Mouse (Mus musculus) kidney, postnatal 25 days (tissue): Measurements from ENCODE around the gene Fbxo39.
A peak's percentile ranks its signal among the peaks of the same experiment; 100 is the strongest.

Experiments
- DNase-seq, 2 experiments: peaks; one replicate each; pipeline ENCODE4 v3.0.0; 2021; ENCODE audit warnings: mixed read lengths in 2 of 2

The Fbxo39 gene

DNA sequence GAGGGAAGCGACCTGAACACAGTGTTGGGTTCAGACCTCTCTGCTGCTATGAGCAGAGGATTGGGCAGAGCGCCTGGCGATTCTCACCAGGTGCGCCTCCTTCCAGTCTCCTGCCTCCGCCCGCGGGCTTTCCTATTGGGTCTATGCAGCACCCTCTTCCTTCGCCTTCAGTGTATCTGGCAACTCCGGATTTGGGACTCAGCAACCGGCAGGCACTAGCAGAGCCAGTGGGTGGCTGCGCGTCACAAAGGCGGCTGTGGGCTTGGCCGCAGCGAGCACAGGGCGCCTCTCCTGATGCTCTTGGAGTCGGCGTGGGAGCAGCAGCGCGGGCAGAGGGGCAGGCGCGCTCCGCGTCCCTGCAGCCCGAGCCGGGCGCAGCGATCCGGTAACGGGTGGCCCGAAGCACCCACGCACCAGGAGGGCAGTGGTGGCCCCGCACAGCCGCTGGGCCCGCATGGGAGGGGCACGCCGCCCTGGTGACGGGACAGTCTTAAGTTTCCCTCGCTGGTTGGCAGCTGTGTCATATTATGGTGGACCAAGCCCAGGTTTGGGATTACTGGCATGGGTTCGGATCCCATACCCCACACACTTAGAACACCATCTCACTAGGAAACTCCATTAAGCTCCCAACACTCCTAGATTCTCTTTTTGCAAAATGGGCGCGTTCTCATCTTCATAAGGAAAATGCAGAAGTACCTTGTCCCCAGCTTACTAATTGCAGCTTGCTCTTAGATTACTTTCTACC is at the start of gene Fbxo39:
Gene Fbxo39, plus strand, starts transcription at position 294 of the 745 bp plus-strand sequence.
- DNase-seq, result no peak

DNA sequence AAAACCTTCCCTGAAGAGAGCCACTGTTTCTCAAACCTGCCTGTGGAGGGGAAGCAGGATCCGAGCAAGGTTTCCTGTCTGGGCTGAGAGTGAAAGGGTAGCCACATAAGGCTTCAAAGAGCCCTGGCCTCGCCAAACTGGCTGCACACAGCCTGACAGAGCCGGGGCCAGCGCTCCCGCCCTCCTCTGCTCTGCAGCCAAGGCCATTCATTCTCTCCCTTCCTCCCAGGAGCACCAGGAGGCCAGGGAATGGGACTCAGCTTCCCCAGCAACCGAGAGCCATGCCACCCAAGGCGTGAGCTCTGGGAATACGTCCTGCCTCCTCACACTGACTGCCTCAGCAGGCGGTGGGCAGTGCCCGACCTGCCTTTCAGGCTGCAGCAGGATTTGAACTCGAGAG is 48.8 kb upstream of the Fbxo39 start:
- DNase-seq, result no peak

DNA sequence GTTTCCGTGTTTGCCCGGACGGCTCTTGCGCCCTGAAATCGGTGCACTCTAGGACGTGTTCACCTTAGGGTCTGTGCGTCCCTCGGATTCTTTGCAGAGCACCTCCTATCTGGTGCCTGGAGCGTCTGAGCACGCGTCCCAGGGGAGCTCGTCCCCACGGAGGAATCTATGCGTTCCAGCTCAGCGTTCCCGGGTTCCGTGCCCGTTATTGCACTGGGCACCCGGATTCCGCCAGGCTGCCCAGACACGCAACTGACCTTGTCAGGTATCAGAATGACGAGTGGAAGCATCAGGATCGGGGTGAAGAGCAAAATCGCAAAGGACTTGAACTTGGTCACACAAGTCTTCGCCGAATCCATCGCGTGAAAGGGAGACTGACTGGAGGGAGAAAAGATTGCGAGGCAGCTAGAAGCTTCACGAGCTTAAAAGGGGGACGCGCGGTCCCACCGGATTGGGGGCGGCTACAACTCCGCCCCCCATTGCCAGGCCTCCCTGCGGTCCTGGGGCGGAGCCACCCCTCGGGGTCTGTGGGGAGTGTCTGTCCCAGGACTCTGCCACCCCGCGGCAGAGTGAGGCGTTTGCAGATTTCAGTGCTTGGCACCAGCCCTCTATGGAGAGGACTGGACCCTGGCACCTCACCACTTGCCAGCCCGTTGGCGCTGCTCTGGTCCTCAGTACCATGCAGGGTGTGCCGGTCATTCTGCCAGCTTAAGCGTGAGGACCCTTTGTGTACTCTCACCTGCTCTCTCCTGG is 47.9 kb upstream of the Fbxo39 start:
- DNase-seq, result peak; percentile 60 to 80

DNA sequence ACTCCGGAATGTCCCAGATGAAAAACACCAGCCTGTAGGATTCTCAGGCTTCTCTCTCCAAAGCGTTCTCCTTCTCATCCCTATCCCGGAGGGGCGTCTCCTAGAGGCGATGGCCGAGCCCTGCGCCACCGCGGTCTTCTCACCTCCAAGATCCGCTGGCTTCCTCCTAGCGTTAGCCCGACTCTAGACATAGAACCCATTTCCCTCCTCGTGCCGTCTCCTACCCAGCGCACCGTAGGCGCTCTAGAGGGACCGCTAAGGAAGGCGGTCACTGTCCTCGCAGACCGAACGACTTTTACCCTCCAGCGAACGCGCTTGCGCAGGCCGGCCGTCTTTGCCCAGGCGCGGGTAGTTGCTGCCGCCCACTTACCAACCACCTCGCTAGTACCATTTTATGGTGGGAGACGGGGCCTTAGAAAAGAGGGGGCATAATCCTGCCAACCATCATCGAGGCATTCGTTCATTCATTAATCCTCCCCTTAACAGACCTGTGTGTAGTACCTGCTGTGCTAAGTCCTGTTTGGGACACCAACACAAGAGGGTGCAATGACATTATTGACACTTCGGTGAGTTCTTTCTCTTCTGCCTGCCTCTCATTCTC is 47.2 kb upstream of the Fbxo39 start, which contains the start of gene Slc13a5:
Gene Slc13a5, minus strand, starts transcription at position 263 of the 601 bp plus-strand sequence.
- DNase-seq, result peak in 1 of 2 experiments; percentile 13

DNA sequence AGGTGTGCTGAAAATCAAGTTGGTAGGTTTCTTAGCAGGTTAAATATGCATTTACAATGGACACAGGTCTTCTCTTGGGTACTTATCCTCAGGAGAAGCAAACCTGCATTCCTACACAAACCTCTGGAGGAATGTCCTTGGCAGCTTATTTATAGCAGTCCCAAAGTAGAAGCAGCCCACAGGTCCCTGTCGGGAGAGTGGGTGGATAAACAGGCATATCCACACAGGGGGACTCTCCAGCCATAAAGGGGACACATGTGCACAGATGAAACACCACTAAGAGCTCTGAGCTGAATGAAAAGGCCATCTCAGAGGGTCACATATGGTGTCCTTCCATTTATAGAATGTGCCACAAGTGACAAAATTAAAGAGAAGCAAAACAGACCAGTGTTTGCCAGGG is 42.5 kb upstream of the Fbxo39 start:
- DNase-seq, result no peak

DNA sequence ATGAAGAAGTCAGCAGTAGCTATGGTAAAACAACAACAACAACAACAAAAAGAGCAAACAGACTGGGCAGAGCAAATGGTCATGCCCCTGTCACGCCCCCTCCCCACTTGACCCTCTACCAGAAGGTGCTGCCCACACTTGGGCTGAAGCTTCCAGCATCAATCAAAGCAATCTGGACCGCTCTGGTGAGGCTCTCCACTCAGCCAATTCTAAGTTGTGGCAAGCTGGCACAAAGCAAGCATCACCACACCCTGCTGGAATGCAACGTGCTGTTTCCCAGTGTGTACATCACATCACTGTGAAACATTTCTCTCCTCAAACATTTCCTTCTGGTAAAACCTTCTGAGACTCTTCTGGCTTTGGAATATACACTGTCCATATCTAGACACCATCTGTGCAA is 40.9 kb upstream of the Fbxo39 start:
- no peak for DNase-seq

DNA sequence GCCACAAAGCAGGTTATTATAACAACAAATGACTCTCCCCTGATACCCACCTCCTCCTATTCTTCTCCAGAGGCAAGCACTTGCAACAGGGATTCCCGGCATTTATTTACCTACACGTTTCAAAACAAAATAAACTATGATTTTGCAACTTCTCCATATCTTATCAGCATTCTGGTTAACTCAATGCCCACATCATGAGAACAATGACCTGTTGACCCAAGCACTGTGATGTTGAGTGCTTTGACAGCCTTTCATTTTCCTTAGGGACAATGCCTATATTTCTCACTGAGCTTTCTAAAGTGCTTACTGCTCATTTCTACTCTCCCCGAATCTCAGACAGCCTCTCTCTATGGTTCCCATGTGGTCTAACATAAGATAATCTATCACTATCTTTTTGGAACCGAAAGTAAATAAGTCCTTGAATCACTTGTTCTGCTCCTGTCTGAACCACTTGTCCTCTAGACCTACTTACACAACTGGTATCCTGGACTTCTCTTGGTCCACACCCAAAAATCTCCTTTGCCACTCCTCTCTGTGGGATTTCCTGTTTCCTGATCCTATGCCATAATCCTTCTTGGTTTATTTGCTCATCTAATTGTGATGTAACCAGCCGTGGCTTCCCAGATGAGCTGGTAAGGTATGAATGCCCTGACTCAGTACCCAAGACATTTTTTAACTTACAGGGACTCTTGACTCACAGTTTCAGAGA is 32.9 kb upstream of the Fbxo39 start:
- DNase-seq, result no peak

DNA sequence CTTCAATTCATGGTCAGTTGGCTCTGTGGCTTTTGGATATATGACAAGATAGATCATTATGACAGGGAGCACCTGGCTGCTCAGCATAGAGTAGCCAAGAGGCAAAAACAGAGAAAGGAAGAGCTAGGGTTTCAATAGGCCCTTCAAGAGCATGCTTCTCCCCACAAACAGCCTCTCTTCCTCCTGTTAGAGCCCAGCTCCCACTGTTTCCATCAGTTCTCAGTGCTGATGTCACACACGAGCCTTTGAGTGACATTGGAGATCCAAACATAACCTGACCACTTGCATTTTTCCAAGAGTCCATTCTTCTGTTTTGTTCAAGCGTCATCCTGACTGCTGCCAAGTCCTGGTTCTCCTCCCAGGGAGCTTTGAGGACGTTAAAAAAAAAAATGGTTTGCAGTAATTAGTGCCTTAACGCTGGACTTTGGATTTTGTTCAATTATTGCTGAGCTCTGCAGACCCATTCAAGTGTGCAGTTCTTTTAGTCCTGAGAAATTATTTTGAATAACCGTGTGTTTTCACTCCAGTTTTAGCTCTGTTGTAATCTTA is 32.3 kb upstream of the Fbxo39 start:
- peak in 1 of 2 experiments; percentile 14 for DNase-seq

DNA sequence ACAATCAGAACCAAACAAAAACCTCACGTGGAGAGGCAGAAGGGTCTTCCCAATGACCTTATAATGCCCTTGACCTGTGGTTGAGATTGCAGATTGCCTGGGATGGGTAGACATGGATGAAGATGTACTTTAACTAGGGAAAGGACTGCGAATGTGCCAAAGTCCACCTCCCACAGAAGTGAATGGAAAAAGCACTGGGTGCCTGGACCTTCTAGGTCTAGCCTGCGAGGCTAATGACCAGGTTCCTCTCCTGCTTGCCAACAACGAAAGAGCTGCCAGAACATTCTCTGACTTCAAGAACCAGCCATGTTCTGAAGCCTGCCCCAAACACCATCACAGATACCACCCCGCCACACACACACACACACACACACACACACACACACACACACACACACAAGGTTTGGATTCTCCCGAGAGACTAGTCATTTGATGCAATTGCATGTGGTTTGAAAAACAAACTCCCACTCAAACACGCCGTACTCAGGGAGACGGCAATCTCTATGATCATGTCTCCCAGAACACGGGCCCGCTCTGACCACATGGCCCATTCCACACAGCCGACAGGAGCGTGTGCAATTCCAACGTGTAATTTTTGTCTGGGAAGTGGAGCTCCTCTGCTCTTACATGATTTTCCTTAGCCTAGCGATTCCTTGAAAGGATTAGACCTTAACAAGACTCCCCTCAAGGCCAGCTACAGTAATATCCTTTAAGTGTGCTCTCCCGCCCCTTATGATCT is 30.6 kb upstream of the Fbxo39 start:
- peak in 1 of 2 experiments; percentile 10 for DNase-seq

DNA sequence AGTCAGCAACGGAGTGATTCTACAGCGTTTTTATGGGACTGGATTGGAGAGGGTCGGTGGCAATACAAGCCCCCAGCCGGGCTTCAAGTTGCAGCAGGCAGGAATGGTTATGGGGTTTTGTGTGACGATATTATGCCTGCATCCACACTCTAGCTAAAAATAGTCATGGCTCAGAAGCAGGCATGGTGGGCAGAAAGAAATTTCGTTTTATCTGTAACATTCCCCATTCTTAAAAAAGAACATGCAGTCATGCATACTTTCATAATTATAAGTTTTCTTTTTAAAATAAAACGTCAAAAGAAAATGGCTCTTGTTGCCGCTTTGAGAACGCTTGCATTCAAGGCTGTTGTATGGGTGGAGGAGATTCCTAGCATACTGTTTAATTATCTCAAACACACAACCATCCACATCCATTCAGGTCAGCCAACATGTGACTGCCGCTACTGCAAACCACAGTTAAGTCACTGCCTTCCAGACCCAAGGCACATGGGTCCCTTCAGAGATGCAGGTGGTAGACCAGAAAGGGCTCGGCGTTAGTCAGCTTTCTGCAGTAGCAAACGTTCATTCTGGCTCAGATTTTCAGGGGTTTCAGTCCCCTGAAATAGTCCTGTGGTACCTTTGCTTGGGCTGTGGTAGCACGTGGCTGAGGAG is 29.6 kb upstream of the Fbxo39 start:
- DNase-seq, result no peak

DNA sequence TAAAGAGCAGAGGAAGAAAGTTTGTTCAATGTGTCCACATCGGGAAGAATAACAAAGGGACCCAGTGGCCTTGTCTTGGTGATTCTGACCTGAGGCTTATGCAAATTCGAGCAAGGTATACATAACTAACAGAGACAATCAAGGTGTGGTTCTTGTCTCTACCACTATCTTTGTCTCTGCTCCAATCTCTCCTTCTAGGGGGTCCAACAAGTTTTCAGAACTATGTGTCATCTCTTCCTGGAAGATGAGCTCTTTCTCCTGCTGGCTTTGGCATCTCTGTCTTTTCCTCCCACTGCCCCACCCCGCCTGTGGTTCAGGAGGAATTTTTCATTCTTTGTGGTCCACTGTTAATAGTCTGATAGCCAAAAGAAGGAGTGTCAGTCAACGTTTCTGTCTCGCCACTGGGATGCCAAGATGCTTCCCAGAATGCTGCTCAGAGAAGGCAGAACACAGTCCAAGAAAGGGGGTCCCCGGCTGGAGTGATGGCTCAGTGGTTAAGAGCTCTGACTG is 28.2 kb upstream of the Fbxo39 start:
- DNase-seq, result no peak

DNA sequence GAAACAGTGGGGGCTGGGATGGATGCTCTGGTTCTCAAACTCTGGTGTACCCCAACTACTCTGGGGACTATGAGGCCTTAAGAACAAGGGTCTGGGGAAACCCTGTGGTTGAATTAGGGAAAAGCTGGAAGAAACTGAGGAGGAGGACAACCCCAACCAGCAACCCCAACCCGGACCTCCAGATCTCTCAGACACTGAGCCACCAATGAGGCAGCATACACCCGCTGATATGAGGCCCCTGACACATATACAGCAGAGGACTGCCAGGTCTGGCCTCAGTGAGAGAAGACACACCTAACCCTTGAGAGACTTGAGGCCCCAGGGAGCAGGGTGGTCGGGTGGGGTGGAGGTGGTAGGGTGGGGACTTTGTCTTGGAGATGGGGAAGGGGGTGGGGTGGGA is 27.6 kb upstream of the Fbxo39 start:
- no peak for DNase-seq

DNA sequence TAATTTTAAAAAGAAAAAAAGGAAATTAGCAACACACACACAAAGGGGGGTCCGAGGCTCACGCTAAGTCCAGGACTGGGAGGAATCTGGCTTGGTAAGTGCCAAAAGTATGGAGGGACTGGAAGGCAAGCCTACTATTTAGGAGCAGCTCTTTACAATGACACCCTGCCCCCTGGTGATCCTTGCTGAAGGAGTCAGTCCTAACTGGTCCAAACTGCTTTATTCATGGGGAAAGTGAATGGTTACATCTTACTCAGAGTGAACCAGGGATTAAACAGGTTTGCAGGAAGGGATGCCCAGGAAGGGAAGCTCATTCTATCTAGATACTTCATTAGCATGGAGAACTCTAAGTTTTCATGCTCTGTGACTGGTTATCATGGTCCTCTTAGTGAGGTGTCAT is 27.1 kb upstream of the Fbxo39 start:
- DNase-seq, result no peak

DNA sequence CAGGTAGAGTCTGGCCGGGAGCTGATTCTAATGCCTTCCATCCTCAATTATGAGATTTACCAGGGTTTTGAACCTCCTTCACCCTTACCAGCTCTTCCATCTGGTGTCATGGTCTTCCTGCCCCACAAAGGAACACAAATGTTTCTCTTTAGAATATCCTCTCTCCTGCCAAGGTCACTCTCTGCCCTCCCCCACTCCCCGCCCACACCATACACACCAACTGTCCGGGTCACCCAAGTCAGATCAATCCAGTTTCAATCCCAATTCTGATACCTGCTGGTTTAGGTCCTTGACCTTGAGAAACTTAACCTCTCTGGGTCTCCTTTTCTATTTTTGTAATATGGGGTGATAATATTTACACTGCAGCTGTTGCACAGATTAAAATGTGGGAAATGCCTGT is 26.7 kb upstream of the Fbxo39 start:
- no peak for DNase-seq

DNA sequence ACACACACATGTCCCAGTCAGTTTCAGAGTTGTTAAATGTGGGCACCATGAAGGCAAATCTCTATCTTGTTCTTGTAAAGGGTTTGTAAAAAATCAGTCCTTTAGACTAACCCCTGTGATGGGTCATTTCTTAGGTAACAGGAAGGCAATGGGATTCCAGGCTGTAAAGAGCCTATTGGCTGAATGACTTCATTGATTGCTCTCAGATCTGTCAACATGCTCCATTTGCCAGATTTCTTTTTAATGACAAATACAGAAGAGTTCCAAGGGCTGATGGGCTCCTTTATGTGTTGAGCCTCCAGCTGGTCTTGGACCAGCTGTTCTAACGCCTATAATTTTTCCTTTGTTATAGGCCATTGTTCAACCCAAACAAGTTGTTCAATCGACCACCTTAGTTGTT is 21.1 kb upstream of the Fbxo39 start:
- DNase-seq, result no peak

DNA sequence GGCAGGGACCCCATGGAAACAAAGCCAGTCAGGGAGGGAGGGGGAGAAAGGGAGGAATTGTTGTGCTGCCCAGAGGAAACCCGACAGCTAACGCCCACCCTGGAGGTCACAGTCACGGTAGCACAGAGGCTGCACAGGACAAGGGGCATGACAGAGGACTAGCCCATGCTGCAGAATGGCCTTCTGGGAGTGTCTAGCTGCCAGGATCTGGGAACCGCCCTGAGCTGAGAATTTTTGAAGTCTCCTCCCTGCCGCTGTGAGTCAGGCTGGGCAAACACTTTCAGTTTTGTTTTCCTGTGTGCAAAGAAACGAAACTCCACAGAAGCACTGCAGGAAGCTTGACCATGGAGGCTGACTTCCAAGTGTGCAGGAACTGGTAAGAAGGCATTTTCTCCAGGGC is 12.9 kb upstream of the Fbxo39 start, which contains the start of gene Xaf1:
Gene Xaf1, plus strand, starts transcription at position 296 of the 400 bp plus-strand sequence.
- peak; percentile 69 to 83 for DNase-seq

DNA sequence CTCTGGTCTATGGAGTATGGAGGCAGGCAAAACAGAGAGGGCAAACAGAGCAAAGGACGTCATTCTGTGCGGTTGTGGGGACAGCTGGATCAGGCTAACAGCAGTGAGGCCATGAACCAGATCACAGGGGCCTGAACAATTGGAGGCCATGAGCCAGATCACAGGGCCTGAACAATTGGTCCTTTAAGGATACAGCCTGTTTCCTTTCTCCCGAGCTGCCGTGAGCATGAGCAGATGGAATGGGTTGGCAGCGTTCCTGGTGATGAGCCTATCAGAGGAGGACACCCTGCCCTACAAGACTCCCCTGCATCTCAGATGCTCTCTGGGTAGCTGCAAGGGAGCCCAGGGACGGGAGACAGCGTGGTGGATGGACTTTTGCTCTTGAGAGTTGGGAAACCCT is 12.0 kb upstream of the Fbxo39 start:
- peak; percentile 71 to 80 for DNase-seq

DNA sequence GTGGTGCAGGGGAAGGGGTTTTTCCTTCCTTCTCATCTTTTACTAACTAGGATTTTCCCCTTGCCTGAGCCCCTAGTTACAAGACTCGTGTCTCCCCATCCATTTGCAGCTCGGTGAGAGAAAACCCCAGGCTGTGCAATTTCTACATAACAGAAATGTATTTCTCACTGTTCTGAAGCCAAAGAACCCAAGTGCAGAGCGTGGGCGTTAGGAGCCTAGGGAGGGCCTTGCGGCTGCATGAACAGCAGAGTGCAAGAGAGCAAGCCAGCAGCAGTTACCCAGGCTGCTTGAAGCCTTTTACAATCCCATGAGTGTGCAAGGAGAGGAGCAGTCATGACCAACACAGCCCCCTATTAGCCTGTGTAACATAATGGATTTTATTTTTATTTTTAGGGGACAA is 6.8 kb upstream of the Fbxo39 start:
- no peak for DNase-seq

DNA sequence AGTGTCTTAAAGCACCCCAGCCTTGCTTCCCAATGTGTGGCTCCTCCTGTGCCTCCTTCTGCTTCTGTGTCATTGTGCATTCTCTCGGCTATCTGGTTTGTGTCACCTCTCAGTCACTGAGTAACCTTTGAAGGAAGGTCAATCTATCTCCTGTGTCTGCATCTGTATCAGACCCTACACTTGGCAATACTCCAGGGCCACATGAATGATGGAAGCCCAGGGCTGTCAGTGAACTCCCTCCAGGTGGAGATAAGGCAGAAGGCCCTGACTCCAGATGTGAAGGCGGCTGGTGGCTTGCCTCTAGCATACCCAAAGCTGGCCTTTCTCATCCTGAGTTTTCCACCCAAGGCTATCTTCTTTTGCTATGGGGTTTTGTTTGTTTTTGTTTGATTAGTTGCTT is 5.3 kb upstream of the Fbxo39 start:
- DNase-seq, result no peak

DNA sequence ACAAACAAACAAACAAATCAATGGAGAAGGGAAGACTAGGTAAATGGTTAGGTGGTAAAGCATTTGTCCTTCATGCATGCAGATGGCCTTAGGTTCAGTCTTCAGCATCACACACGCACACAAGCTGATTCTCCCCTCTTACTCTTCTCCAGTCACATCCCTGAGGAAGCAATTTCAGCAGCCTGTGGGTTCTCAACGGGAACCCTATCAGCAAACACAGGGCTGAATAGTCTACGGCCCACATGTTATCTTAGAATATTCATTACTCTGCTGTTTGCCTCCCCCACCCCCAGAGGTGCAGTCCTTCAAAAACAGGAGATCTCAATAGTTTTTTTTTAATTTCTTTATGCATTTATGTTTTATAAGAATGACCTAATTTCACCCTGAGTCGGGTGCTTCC is 3.8 kb upstream of the Fbxo39 start:
- no peak for DNase-seq

DNA sequence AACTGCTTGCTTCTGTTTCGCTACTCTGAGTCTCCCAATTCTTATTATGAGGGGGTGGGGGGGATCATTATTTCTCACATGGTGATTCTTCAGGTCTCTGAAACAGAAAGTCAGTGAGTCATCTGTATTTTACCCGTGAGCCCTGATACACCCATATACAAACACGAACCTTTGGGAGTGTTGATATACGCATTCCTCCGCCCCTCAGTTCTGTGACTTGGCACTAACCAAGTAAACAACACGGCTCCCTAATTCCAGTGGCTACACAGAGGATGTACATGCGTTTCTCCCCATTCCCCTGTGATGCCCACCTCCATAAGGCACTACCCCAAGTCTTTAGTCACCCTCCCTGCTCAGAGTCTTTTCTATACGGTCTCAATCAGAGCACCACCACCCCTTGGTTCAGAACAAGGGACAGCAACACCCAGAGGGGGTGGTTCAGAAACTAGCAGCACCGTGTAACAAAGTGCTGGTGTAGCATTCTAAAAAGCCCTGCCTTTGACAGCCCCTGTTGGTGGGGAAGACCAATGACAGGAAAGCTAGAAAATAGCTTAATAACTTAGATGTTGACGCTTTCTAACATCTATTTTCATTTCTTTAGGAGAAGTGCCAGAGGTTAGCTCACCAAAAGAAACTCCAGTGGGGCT is 2.8 kb upstream of the Fbxo39 start:
- no peak for DNase-seq
